In genomic region chr8:44456336-44456735, GRCm38 (mm10) we compare ENCODE assay signal across 19 mouse cellular contexts.
DNase-seq lines count a peak whose midpoint lies in the region; ATAC-seq and TF ChIP-seq lines count a peak whose summit lies in the region.
"Had no signal": no experiment of that assay in that cellular context is flagged by ENCODE, and none has a peak within 500 bp of the region (broad histone marks: within the 10 kb centered on the region; RNA-seq: fewer than 3 reads in every experiment).

No protein-coding gene starts in this region.

- H3K9ac ChIP-seq in kidney, embryonic 15.5 days = no peak overlapping the region
- no peak overlapping the region for H3K9ac ChIP-seq in embryonic facial prominence, embryonic 12.5 days
- no peak overlapping the region for H3K9ac ChIP-seq in intestine, postnatal 0 days (ENCODE audit: low read depth, low read length)
- H3K9ac ChIP-seq: forebrain, embryonic 13.5 days; liver, embryonic 13.5 days; neural tube, embryonic 12.5 days had no signal

- no peaks in the 10 kb centered on the region for H3K36me3 ChIP-seq in kidney, embryonic 15.5 days
- H3K36me3 ChIP-seq in embryonic facial prominence, embryonic 12.5 days = no peaks in the 10 kb centered on the region
- H3K36me3 ChIP-seq in intestine, postnatal 0 days (ENCODE audit: control insufficient read depth, insufficient read depth) = no peaks in the 10 kb centered on the region
- H3K36me3 ChIP-seq: liver, embryonic 13.5 days; neural tube, embryonic 12.5 days had no signal

- 77% methylated on average over 7 of the region's 7 CpGs for WGBS in kidney, embryonic 15.5 days
- 63% methylated on average over 7 of the region's 7 CpGs for WGBS in embryonic facial prominence, embryonic 12.5 days
- 36% methylated on average over 7 of the region's 7 CpGs for WGBS in intestine, postnatal 0 days

- H3K9me3 ChIP-seq in kidney, embryonic 15.5 days (replicated peaks) = no peaks in the 10 kb centered on the region
- no peaks in the 10 kb centered on the region for H3K9me3 ChIP-seq in embryonic facial prominence, embryonic 12.5 days
- no peaks in the 10 kb centered on the region for H3K9me3 ChIP-seq in intestine, postnatal 0 days (ENCODE audit: control insufficient read depth)
- H3K9me3 ChIP-seq: forebrain, embryonic 13.5 days; liver, embryonic 13.5 days; neural tube, embryonic 12.5 days had no signal

- no peak overlapping the region for H3K4me3 ChIP-seq in kidney, embryonic 15.5 days (replicated peaks)
- no peak overlapping the region for H3K4me3 ChIP-seq in embryonic facial prominence, embryonic 12.5 days
- H3K4me3 ChIP-seq in intestine, postnatal 0 days (ENCODE audit: low read depth, low read length) = no peak overlapping the region
- H3K4me3 ChIP-seq in gastrocnemius, adult 2 months = no peak overlapping the region
- H3K4me3 ChIP-seq: forebrain, embryonic 13.5 days; liver, embryonic 13.5 days; neural tube, embryonic 12.5 days had no signal

- no peak overlapping the region for H3K27ac ChIP-seq in kidney, embryonic 15.5 days
- no peak overlapping the region for H3K27ac ChIP-seq in embryonic facial prominence, embryonic 12.5 days
- H3K27ac ChIP-seq in intestine, postnatal 0 days (ENCODE audit: low read depth, low read length) = no peak overlapping the region
- H3K27ac ChIP-seq in gastrocnemius, adult 2 months = no peak overlapping the region
- H3K27ac ChIP-seq: forebrain, embryonic 13.5 days; liver, embryonic 13.5 days; neural tube, embryonic 12.5 days had no signal

- no peak for ATAC-seq in kidney, embryonic 15.5 days (replicated peaks; ENCODE audit: low FRiP score)
- ATAC-seq in embryonic facial prominence, embryonic 12.5 days (ENCODE audit: insufficient number of reproducible peaks, insufficient read depth, low FRiP score, low TSS enrichment) = peak; percentile 56; the same call in 1 of the 2 replicates
- peak; percentile 93 for ATAC-seq in intestine, postnatal 0 days
- ATAC-seq in erythroid progenitor cell, adult 5-6 weeks (replicated peaks; ENCODE audit: low FRiP score, poor library complexity, severe bottlenecking) = no peak
- ATAC-seq: forebrain, embryonic 13.5 days had no signal

- no peaks in the 10 kb centered on the region for H3K4me1 ChIP-seq in kidney, embryonic 15.5 days
- no peaks in the 10 kb centered on the region for H3K4me1 ChIP-seq in embryonic facial prominence, embryonic 12.5 days
- H3K4me1 ChIP-seq in intestine, postnatal 0 days (replicated peaks; ENCODE audit: control insufficient read depth, insufficient read depth, low read length) = no peaks in the 10 kb centered on the region
- H3K4me1 ChIP-seq: forebrain, embryonic 13.5 days; liver, embryonic 13.5 days; neural tube, embryonic 12.5 days had no signal

- no peaks in the 10 kb centered on the region for H3K27me3 ChIP-seq in kidney, embryonic 15.5 days
- no peaks in the 10 kb centered on the region for H3K27me3 ChIP-seq in embryonic facial prominence, embryonic 12.5 days
- 0 out of 2 replicates have a peak, but pooled peaks cover 4% of the 10 kb centered on the region for H3K27me3 ChIP-seq in intestine, postnatal 0 days (replicated peaks; ENCODE audit: control insufficient read depth, insufficient read depth, low read length)
- H3K27me3 ChIP-seq: CH12.LX; forebrain, embryonic 13.5 days; liver, embryonic 13.5 days; neural tube, embryonic 12.5 days had no signal

- TF ChIP-seq CTCF in intestine, postnatal 0 days (IDR thresholded peaks at IDR 0.05; ENCODE audit: low read depth) = no peak
- TF ChIP-seq CTCF in gastrocnemius, adult 2 months (IDR thresholded peaks at IDR 0.05) = no peak

- intact Hi-C loops in gastrocnemius, adult 2 months (cut with DNase I) = no loop called here

- peak; percentile 2 for DNase-seq in kidney, adult 11 months
- DNase-seq in mesoderm, embryonic 11.5 days (ENCODE audit: low read depth, low spot score) = peak; percentile 2
- DNase-seq in gastrocnemius, adult 2 months = no peak
- no peak for DNase-seq in heart, adult 11 months
- DNase-seq: adrenal gland, postnatal 14 days; gastrocnemius, postnatal 36 days; heart, postnatal 10 days; kidney, postnatal 14 days; liver, embryonic 13.5 days; right cerebral cortex, adult 18-20 months; thymus, postnatal 36 days had no signal

- H3K4me2 ChIP-seq in kidney, embryonic 15.5 days = no peak overlapping the region
- no peak overlapping the region for H3K4me2 ChIP-seq in embryonic facial prominence, embryonic 12.5 days (replicated peaks)
- H3K4me2 ChIP-seq in intestine, postnatal 0 days (replicated peaks; ENCODE audit: low read depth) = peak overlapping the region; percentile 14
- H3K4me2 ChIP-seq: forebrain, embryonic 13.5 days; liver, embryonic 13.5 days; midbrain, embryonic 11.5 days; neural tube, embryonic 12.5 days had no signal

Comparison
In these comparisons a context has a peak if more than half of its experiments do, and no peak if none do; other contexts are left out.
1. DNase-seq: peak in kidney, adult 11 months (single experiment) and mesoderm, embryonic 11.5 days (single experiment); none in gastrocnemius, adult 2 months (single experiment) and heart, adult 11 months (single experiment).
2. ATAC-seq: peak in embryonic facial prominence, embryonic 12.5 days (single experiment) and intestine, postnatal 0 days (single experiment); none in kidney, embryonic 15.5 days (single experiment) and erythroid progenitor cell, adult 5-6 weeks (single experiment).